Mouse (Mus musculus): ENCODE measurements around the gene Syde2.

GRCm38 (mm10) chr3:145991130-145991529, 3.5 kb downstream of the Syde2 start:
- TF ChIP-seq POLR2A (IDR thresholded peaks at IDR 0.05; ENCODE audit: insufficient read depth, low read length) (no peak), CTCF (IDR thresholded peaks at IDR 0.05; ENCODE audit: low read depth, low read length) (no peak)

Measured in ES-Bruce4 (cell line).